Comparison of ENCODE assay signal across 20 mouse cellular contexts in the genomic region with DNA sequence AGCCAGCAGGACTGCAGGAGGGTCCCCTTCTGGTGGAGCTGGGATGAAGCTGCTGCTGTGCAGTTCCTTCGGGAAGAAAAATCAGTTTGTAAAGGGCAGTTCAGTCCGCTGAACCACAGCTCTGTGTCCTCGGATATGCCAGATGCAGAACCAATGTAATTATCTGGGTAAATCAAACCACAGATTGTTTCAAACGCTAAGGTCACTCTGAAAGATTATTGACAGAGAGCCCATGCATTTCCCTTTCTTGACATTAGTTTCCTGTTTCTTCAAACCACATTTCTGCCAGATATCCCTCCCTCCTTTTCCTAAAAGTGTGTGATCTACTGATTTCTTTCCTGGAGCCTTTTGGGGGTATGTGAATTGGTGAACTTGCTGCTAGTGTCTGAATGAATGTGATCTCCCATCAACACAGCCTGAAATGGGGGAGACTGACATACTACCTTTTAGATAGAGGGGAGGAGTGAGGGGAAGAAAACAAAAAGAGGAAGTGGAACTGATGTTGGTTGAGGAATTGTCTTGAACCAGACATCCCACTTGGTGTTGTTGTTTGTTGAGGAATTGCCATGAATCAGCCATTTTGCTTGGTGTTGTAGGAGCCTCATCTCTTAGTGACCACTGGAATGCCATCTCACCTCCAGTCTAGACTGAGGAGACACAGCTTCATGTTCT.
A peak's percentile ranks its signal among the peaks of the same experiment; 100 is the strongest.
DNase-seq lines count a peak whose midpoint lies in the region; ATAC-seq and TF ChIP-seq lines count a peak whose summit lies in the region.
"Had no signal": no experiment of that assay in that cellular context is flagged by ENCODE, and none has a peak within 500 bp of the region (broad histone marks: within the 10 kb centered on the region; RNA-seq: fewer than 3 reads in every experiment).

No protein-coding gene starts in this region.

- intact Hi-C loops in heart, adult 2 months (cut with DNase I) = no loop called here

- no peaks in the 10 kb centered on the region for H3K4me1 ChIP-seq in heart, adult 2 months (ENCODE audit: control insufficient read depth, insufficient read depth, low read length)
- H3K4me1 ChIP-seq: embryonic facial prominence, embryonic 12.5 days; forebrain, embryonic 12.5 days; hindbrain, embryonic 10.5 days; hindbrain, embryonic 15.5 days had no signal

- TF ChIP-seq CTCF in heart, adult 2 months (IDR thresholded peaks at IDR 0.05) = no peak

- peak; percentile 75 for ATAC-seq in common myeloid progenitor, adult 5-6 weeks (replicated peaks; ENCODE audit: low read depth, poor library complexity, severe bottlenecking)
- ATAC-seq in megakaryocyte, adult 5-6 weeks (ENCODE audit: poor library complexity, severe bottlenecking) = peak; percentile 69
- ATAC-seq: forebrain, embryonic 16.5 days; intestine, postnatal 0 days had no signal

- no peak overlapping the region for H3K4me3 ChIP-seq in heart, adult 2 months
- H3K4me3 ChIP-seq: embryonic facial prominence, embryonic 12.5 days; forebrain, embryonic 12.5 days; hindbrain, embryonic 10.5 days; hindbrain, embryonic 15.5 days had no signal

- peak; percentile 15 for DNase-seq in heart, adult 11 months
- no peak for DNase-seq in heart, adult 2 months
- no peak for DNase-seq in right cerebral cortex, postnatal 4 days
- DNase-seq in Muller cell, postnatal 12 days (ENCODE audit: inconsistent ontology term) = no peak
- DNase-seq in spleen, adult 18-20 months = no peak
- DNase-seq: adrenal gland, postnatal 10 days; cerebellum, adult 11-12 months; cerebellum, adult 9-10 months; cerebellum, postnatal 36 days; gastrocnemius, postnatal 10 days; heart, postnatal 10 days had no signal

- H3K79me2 ChIP-seq in heart, adult 2 months (replicated peaks; ENCODE audit: control insufficient read depth, insufficient read depth, low read length) = no peaks in the 10 kb centered on the region

- H3K27me3 ChIP-seq in heart, adult 2 months (ENCODE audit: control insufficient read depth, insufficient read depth, low read length) = no peaks in the 10 kb centered on the region
- H3K27me3 ChIP-seq: embryonic facial prominence, embryonic 12.5 days; forebrain, embryonic 12.5 days; hindbrain, embryonic 15.5 days had no signal

- TF ChIP-seq EP300 in heart, adult 2 months (IDR thresholded peaks at IDR 0.05; ENCODE audit: insufficient read depth, low read depth, low read length) = no peak

- 57% methylated on average over 4 of the region's 4 CpGs for WGBS in heart, adult 2 months

- H3K36me3 ChIP-seq in heart, adult 2 months (ENCODE audit: control insufficient read depth, insufficient read depth, low read length) = no peaks in the 10 kb centered on the region
- H3K36me3 ChIP-seq: embryonic facial prominence, embryonic 12.5 days; forebrain, embryonic 12.5 days; G1E; hindbrain, embryonic 10.5 days; hindbrain, embryonic 15.5 days had no signal

- no peak for TF ChIP-seq POLR2A in heart, adult 2 months (IDR thresholded peaks at IDR 0.05; ENCODE audit: insufficient read depth, low read depth, low read length)

- no peak overlapping the region for H3K9ac ChIP-seq in heart, adult 2 months (ENCODE audit: low read depth, low read length)
- H3K9ac ChIP-seq: embryonic facial prominence, embryonic 12.5 days; forebrain, embryonic 12.5 days; hindbrain, embryonic 15.5 days had no signal

- H3K27ac ChIP-seq in heart, adult 2 months = no peak overlapping the region
- H3K27ac ChIP-seq: embryonic facial prominence, embryonic 12.5 days; forebrain, embryonic 12.5 days; hindbrain, embryonic 10.5 days; hindbrain, embryonic 15.5 days had no signal
